In genomic region chr5:38498479-38498878, GRCm38 (mm10) we compare ENCODE assay signal across 17 mouse cellular contexts. TPM values are rescaled to one million over a fixed set of nuclear protein-coding genes. Genes with fewer than 3 reads are reported as not detected.
DNase-seq lines count a peak whose midpoint lies in the region; ATAC-seq and TF ChIP-seq lines count a peak whose summit lies in the region.
"Had no signal": no experiment of that assay in that cellular context is flagged by ENCODE, and none has a peak within 500 bp of the region (broad histone marks: within the 10 kb centered on the region; RNA-seq: fewer than 3 reads in every experiment).

No protein-coding gene starts in this region.

- no peak overlapping the region for H3K4me3 ChIP-seq in embryonic facial prominence, embryonic 14.5 days (ENCODE audit: low read depth, low read length)
- H3K4me3 ChIP-seq in embryonic facial prominence, embryonic 10.5 days: no peak overlapping the region
- no peak overlapping the region for H3K4me3 ChIP-seq in layer of hippocampus, adult 2 months
- H3K4me3 ChIP-seq in olfactory bulb, adult 2 months (ENCODE audit: insufficient read depth, low read depth, low read length): no peak overlapping the region
- H3K4me3 ChIP-seq: heart, embryonic 10.5 days; limb, embryonic 15.5 days; neural tube, embryonic 12.5 days; stomach, embryonic 15.5 days had no signal

- no peaks in the 10 kb centered on the region for H3K27me3 ChIP-seq in embryonic facial prominence, embryonic 14.5 days (replicated peaks; ENCODE audit: control insufficient read depth, insufficient read depth, low read length)
- no peaks in the 10 kb centered on the region for H3K27me3 ChIP-seq in embryonic facial prominence, embryonic 10.5 days (replicated peaks; ENCODE audit: low read depth, poor library complexity, severe bottlenecking)
- H3K27me3 ChIP-seq: CH12.LX; limb, embryonic 15.5 days; neural tube, embryonic 12.5 days; stomach, embryonic 15.5 days had no signal

- no peak for TF ChIP-seq CTCF in layer of hippocampus, adult 2 months (conservative IDR thresholded peaks at IDR 0.05)
- no peak for TF ChIP-seq CTCF in olfactory bulb, adult 2 months (IDR thresholded peaks at IDR 0.05; ENCODE audit: insufficient read depth, low read depth, low read length)

- H3K4me1 ChIP-seq in embryonic facial prominence, embryonic 14.5 days (ENCODE audit: control insufficient read depth, insufficient read depth, low read length): no peaks in the 10 kb centered on the region
- H3K4me1 ChIP-seq in embryonic facial prominence, embryonic 10.5 days: peaks cover 7% of the 10 kb centered on the region
- no peaks in the 10 kb centered on the region for H3K4me1 ChIP-seq in olfactory bulb, adult 2 months (ENCODE audit: control insufficient read depth, insufficient read depth, low read length)
- H3K4me1 ChIP-seq: limb, embryonic 15.5 days; neural tube, embryonic 12.5 days; stomach, embryonic 15.5 days had no signal

- no peaks in the 10 kb centered on the region for H3K36me3 ChIP-seq in embryonic facial prominence, embryonic 14.5 days (ENCODE audit: control insufficient read depth, insufficient read depth, low read length)
- H3K36me3 ChIP-seq in embryonic facial prominence, embryonic 10.5 days (replicated peaks): no peaks in the 10 kb centered on the region
- H3K36me3 ChIP-seq: heart, embryonic 10.5 days; limb, embryonic 15.5 days; neural tube, embryonic 12.5 days; stomach, embryonic 15.5 days had no signal

- TF ChIP-seq POLR2A in olfactory bulb, adult 2 months (IDR thresholded peaks at IDR 0.05; ENCODE audit: insufficient read depth, low read depth, low read length): no peak

- peak; percentile 38 for DNase-seq in embryonic facial prominence, embryonic 14.5 days (ENCODE audit: low spot score)
- no peak for DNase-seq in embryonic facial prominence, embryonic 10.5 days (ENCODE audit: low spot score)
- no peak for DNase-seq in layer of hippocampus, adult 2 months (ENCODE audit: low spot score in 2 of 2)
- no peak for DNase-seq in layer of hippocampus, postnatal 14 days (ENCODE audit: low spot score in 2 of 2)
- peak; percentile 73 to 76 for DNase-seq in lung, adult 18-20 months
- no peak for DNase-seq in frontal cortex, postnatal 25 days (ENCODE audit: low spot score in 2 of 2)
- no peak for DNase-seq in layer of hippocampus, adult 11-12 months (ENCODE audit: low spot score)
- DNase-seq: cerebellum, postnatal 10 days; gastrocnemius, postnatal 14 days; heart, postnatal 14 days; thymus, postnatal 36 days had no signal

- peak; percentile 23; the same call in 1 of the 2 replicates for ATAC-seq in embryonic facial prominence, embryonic 14.5 days (ENCODE audit: low read depth)

- 68% methylated on average over 5 of the region's 5 CpGs for WGBS in embryonic facial prominence, embryonic 14.5 days
- WGBS in embryonic facial prominence, embryonic 10.5 days: 77% methylated on average over 5 of the region's 5 CpGs
- WGBS in olfactory bulb, adult 2 months: 66% methylated on average over 5 of the region's 5 CpGs

- H3K9ac ChIP-seq in embryonic facial prominence, embryonic 14.5 days (ENCODE audit: low read depth, low read length): no peak overlapping the region
- H3K9ac ChIP-seq: limb, embryonic 15.5 days; neural tube, embryonic 12.5 days; stomach, embryonic 15.5 days had no signal

- H3K27ac ChIP-seq in embryonic facial prominence, embryonic 14.5 days (replicated peaks; ENCODE audit: low read depth, low read length): no peak overlapping the region
- no peak overlapping the region for H3K27ac ChIP-seq in embryonic facial prominence, embryonic 10.5 days (replicated peaks)
- H3K27ac ChIP-seq in layer of hippocampus, adult 2 months: peak overlapping the region; percentile 39; the same call in 1 of the 2 replicates
- 0 out of 2 replicates have a peak overlapping the region, but pooled peaks have one; percentile 7 for H3K27ac ChIP-seq in olfactory bulb, adult 2 months (ENCODE audit: insufficient read depth, low read depth, low read length)
- H3K27ac ChIP-seq: limb, embryonic 15.5 days; neural tube, embryonic 12.5 days; stomach, embryonic 15.5 days had no signal

- no peaks in the 10 kb centered on the region for H3K9me3 ChIP-seq in embryonic facial prominence, embryonic 14.5 days (ENCODE audit: control insufficient read depth, low read length)
- no peaks in the 10 kb centered on the region for H3K9me3 ChIP-seq in embryonic facial prominence, embryonic 10.5 days
- H3K9me3 ChIP-seq: heart, embryonic 10.5 days; limb, embryonic 15.5 days; neural tube, embryonic 12.5 days; stomach, embryonic 15.5 days had no signal

- H3K4me2 ChIP-seq in embryonic facial prominence, embryonic 14.5 days (ENCODE audit: low read depth, low read length): no peak overlapping the region
- H3K4me2 ChIP-seq: limb, embryonic 15.5 days; neural tube, embryonic 12.5 days; stomach, embryonic 15.5 days had no signal

RNA-seq across cellular contexts. Expression of gene Slc2a9, which starts 4.5 kb away (rescaled TPM):
- 0.56 and 0.76 TPM in 2 replicates for polyA plus RNA-seq in embryonic facial prominence, embryonic 14.5 days (2014; fragmentation: Nextera tagmentation; extraction: Ambion mirVana)
- polyA plus RNA-seq in embryonic facial prominence, embryonic 10.5 days (2016; fragmentation: Nextera tagmentation; extraction: Ambion mirVana): 0.34 TPM in 1 of 2 replicates, not detected in the other
- 1 to 10 TPM; 3.2 to 4.2 TPM for total RNA-seq in layer of hippocampus, adult 2 months (2021)
- 1 to 10 TPM; 2.8 to 2.9 TPM for total RNA-seq in layer of hippocampus, postnatal 14 days (2021)
- not detected in 2 replicates for polyA plus RNA-seq in olfactory bulb, adult 2 months (2012; ENCODE audit: insufficient read depth, insufficient read length, low replicate concordance, missing spikeins)

Comparison
In these comparisons a context has a peak if more than half of its experiments do, and no peak if none do; other contexts are left out.
1. DNase-seq: peak in embryonic facial prominence, embryonic 14.5 days (single experiment) and lung, adult 18-20 months (2 of 2); none in embryonic facial prominence, embryonic 10.5 days (single experiment), layer of hippocampus, adult 2 months (0 of 2), layer of hippocampus, postnatal 14 days (0 of 2), frontal cortex, postnatal 25 days (0 of 2) and layer of hippocampus, adult 11-12 months (single experiment).
2. H3K27ac ChIP-seq: peak in layer of hippocampus, adult 2 months (single experiment) and olfactory bulb, adult 2 months (single experiment); none in embryonic facial prominence, embryonic 14.5 days (single experiment) and embryonic facial prominence, embryonic 10.5 days (single experiment).